Mouse (Mus musculus) MEL (cell line): Measurements from ENCODE around the gene Stc2. TPM values are rescaled to one million over a fixed set of nuclear protein-coding genes. Genes with fewer than 3 reads are reported as not detected.
A peak's percentile ranks its signal among the peaks of the same experiment; 100 is the strongest.

Experiments used
- DNase-seq: peaks from one replicate; pipeline ENCODE4 v3.0.0; 2011; ENCODE audit warnings: low read depth, low spot score
- H3K27ac ChIP-seq: 2 replicates; pipeline ENCODE4 v1.5.1; 2012; ENCODE audit warnings: low read depth, mild to moderate bottlenecking, control low read depth, low read length, moderate library complexity; ENCODE audit not compliant: control insufficient read depth
- H3K27me3 ChIP-seq, 2 experiments: fragments of 150-350 bp in 1 of 2; sonication (generic) in 1 of 2; 2 replicates each; pipeline ENCODE4 v1.6.1; 2012; ENCODE audit warnings: low read length in 2 of 2, mild to moderate bottlenecking in 2 of 2, improper control_type of control experiment in 1 of 2, moderate library complexity in 1 of 2; ENCODE audit not compliant: insufficient read depth in 2 of 2, control insufficient read depth in 1 of 2
- H3K36me3 ChIP-seq, 2 experiments: 2 replicates each; pipeline ENCODE4 v1.6.1; 2012 to 2014; ENCODE audit warnings: low read length in 2 of 2, improper control_type of control experiment in 1 of 2, inconsistent platforms in 1 of 2, mild to moderate bottlenecking in 1 of 2; ENCODE audit not compliant: insufficient read depth in 2 of 2, control insufficient read depth in 1 of 2
- H3K4me1 ChIP-seq, 2 experiments: fragments of 150-350 bp in 1 of 2; sonication (generic) in 1 of 2; 2 replicates each; pipeline ENCODE4 v1.6.1; 2012; ENCODE audit warnings: low read length in 2 of 2, improper control_type of control experiment in 1 of 2, mild to moderate bottlenecking in 1 of 2; ENCODE audit not compliant: insufficient read depth in 2 of 2, control insufficient read depth in 1 of 2
- H3K4me3 ChIP-seq, 2 experiments: fragments of 150-350 bp in 1 of 2; sonication (generic) in 1 of 2; 2 replicates each; pipeline ENCODE4 v1.5.1; 2012; ENCODE audit warnings: low read depth in 2 of 2, low read length in 2 of 2, mild to moderate bottlenecking in 2 of 2, moderate library complexity in 2 of 2, control low read depth in 1 of 2, improper control_type of control experiment in 1 of 2; ENCODE audit not compliant: control insufficient read depth in 1 of 2, insufficient read depth in 1 of 2
- H3K79me2 ChIP-seq: 2 replicates; pipeline ENCODE4 v1.6.1; 2012; ENCODE audit warnings: mild to moderate bottlenecking, low read length, moderate library complexity; ENCODE audit not compliant: control insufficient read depth, poor library complexity, insufficient read depth
- H3K9ac ChIP-seq: 2 replicates; pipeline ENCODE4 v1.6.1; 2012; ENCODE audit warnings: low read depth, mild to moderate bottlenecking, control low read depth, low read length, moderate library complexity; ENCODE audit not compliant: control insufficient read depth, poor library complexity, severe bottlenecking
- H3K9me3 ChIP-seq: fragments of 150-350 bp; sonication (generic); replicated peaks from 2 replicates; pipeline ENCODE4 v1.6.1; 2012; ENCODE audit warnings: mild to moderate bottlenecking, low read length, improper control_type of control experiment, moderate library complexity; ENCODE audit not compliant: insufficient read depth
- BHLHE40 ChIP-seq: IDR thresholded peaks from 2 replicates; pipeline ENCODE4 v1.6.1; 2012; ENCODE audit warnings: low read depth, mild to moderate bottlenecking, inconsistent platforms, low read length, improper control_type of control experiment, borderline replicate concordance
- CHD2 ChIP-seq: IDR thresholded peaks from 2 replicates; pipeline ENCODE4 v1.6.1; 2011; ENCODE audit warnings: low read length, improper control_type of control experiment
- E2F4 ChIP-seq: IDR thresholded peaks from 2 replicates; pipeline ENCODE4 v1.6.1; 2011; ENCODE audit warnings: low read depth, low read length, improper control_type of control experiment, borderline replicate concordance
- ETS1 ChIP-seq: IDR thresholded peaks from 2 replicates; pipeline ENCODE4 v1.6.1; 2012; ENCODE audit warnings: low read depth, mild to moderate bottlenecking, inconsistent platforms, low read length, improper control_type of control experiment, moderate library complexity
- GABPA ChIP-seq: IDR thresholded peaks from 2 replicates; pipeline ENCODE4 v1.6.1; 2012; ENCODE audit warnings: low read depth, mild to moderate bottlenecking, inconsistent platforms, low read length, improper control_type of control experiment, moderate library complexity
- JUND ChIP-seq: IDR thresholded peaks from 2 replicates; pipeline ENCODE4 v1.6.1; 2011; ENCODE audit warnings: low read depth, mild to moderate bottlenecking, improper control_type of control experiment, low read length
- KAT2A ChIP-seq: conservative IDR thresholded peaks from 2 replicates; pipeline ENCODE4 v1.6.1; 2012; ENCODE audit warnings: low read depth, low read length, improper control_type of control experiment, inconsistent platforms
- MAX ChIP-seq: IDR thresholded peaks from 2 replicates; pipeline ENCODE4 v1.6.1; 2011; ENCODE audit warnings: low read length, improper control_type of control experiment
- MAZ ChIP-seq: IDR thresholded peaks from 2 replicates; pipeline ENCODE4 v1.6.1; 2012; ENCODE audit warnings: low read depth, mild to moderate bottlenecking, inconsistent platforms, low read length, improper control_type of control experiment
- MEF2A ChIP-seq: IDR thresholded peaks from 2 replicates; pipeline ENCODE4 v1.6.1; 2014; ENCODE audit warnings: low read depth, mild to moderate bottlenecking, inconsistent platforms, low read length, improper control_type of control experiment; ENCODE audit not compliant: poor library complexity, insufficient replicate concordance, severe bottlenecking; ENCODE audit errors: extremely low read depth
- MXI1 ChIP-seq: IDR thresholded peaks from 2 replicates; pipeline ENCODE4 v1.6.1; 2011; ENCODE audit warnings: mild to moderate bottlenecking, low read depth, low read length, improper control_type of control experiment
- MYB ChIP-seq: IDR thresholded peaks from 2 replicates; pipeline ENCODE4 v1.6.1; 2011; ENCODE audit warnings: mild to moderate bottlenecking, low read depth, low read length, improper control_type of control experiment
- NRF1 ChIP-seq: IDR thresholded peaks from 2 replicates; pipeline ENCODE4 v1.6.1; 2014; ENCODE audit warnings: low read depth, mild to moderate bottlenecking, inconsistent platforms, low read length, improper control_type of control experiment, moderate library complexity; ENCODE audit not compliant: poor library complexity, insufficient read depth, severe bottlenecking
- POLR2A ChIP-seq, 2 experiments: IDR thresholded peaks; 2 replicates each; pipeline ENCODE4 v1.6.1; 2011 to 2012; ENCODE audit warnings: low read length in 2 of 2, mild to moderate bottlenecking in 2 of 2, control low read depth in 1 of 2, improper control_type of control experiment in 1 of 2, low read depth in 1 of 2, moderate library complexity in 1 of 2; ENCODE audit not compliant: control insufficient read depth in 1 of 2, insufficient read depth in 1 of 2, poor library complexity in 1 of 2
- POLR2AphosphoS2 ChIP-seq: IDR thresholded peaks from 2 replicates; pipeline ENCODE4 v1.6.1; 2011; ENCODE audit warnings: low read length, improper control_type of control experiment
- POLR2AphosphoS5 ChIP-seq: IDR thresholded peaks from 2 replicates; pipeline ENCODE4 v1.6.1; 2012; ENCODE audit warnings: low read depth, borderline replicate concordance, mild to moderate bottlenecking, inconsistent platforms, low read length, moderate library complexity, mixed read lengths
- RCOR1 ChIP-seq: IDR thresholded peaks from 2 replicates; pipeline ENCODE4 v1.6.1; 2012; ENCODE audit warnings: low read depth, mild to moderate bottlenecking, inconsistent platforms, low read length, improper control_type of control experiment
- SMC3 ChIP-seq: IDR thresholded peaks from 2 replicates; pipeline ENCODE4 v1.6.1; 2011; ENCODE audit warnings: low read depth, low read length, improper control_type of control experiment
- TAL1 ChIP-seq: IDR thresholded peaks from 2 replicates; pipeline ENCODE4 v1.6.1; 2012; ENCODE audit warnings: mild to moderate bottlenecking, inconsistent platforms, low read length, moderate library complexity, mixed read lengths
- TBP ChIP-seq: IDR thresholded peaks from 2 replicates; pipeline ENCODE4 v1.8.0; 2011; ENCODE audit warnings: low read depth, low read length, improper control_type of control experiment
- TCF12 ChIP-seq: IDR thresholded peaks from 2 replicates; pipeline ENCODE4 v1.6.1; 2014; ENCODE audit warnings: low read depth, mild to moderate bottlenecking, inconsistent platforms, low read length, improper control_type of control experiment, moderate library complexity
- USF1 ChIP-seq: IDR thresholded peaks from 2 replicates; pipeline ENCODE4 v1.6.1; 2014; ENCODE audit warnings: low read depth, mild to moderate bottlenecking, inconsistent platforms, low read length, improper control_type of control experiment, moderate library complexity
- USF2 ChIP-seq, 2 experiments: IDR thresholded peaks; 2 replicates each; pipeline ENCODE4 v1.6.1; 2011 to 2012; ENCODE audit warnings: improper control_type of control experiment in 2 of 2, low read length in 2 of 2, borderline replicate concordance in 1 of 2, inconsistent platforms in 1 of 2, low read depth in 1 of 2, mild to moderate bottlenecking in 1 of 2; ENCODE audit not compliant: insufficient read depth in 1 of 2
- ZC3H11A ChIP-seq: IDR thresholded peaks from 2 replicates; pipeline ENCODE4 v1.6.1; 2012; ENCODE audit warnings: low read depth, mild to moderate bottlenecking, inconsistent platforms, low read length, improper control_type of control experiment
- ZMIZ1 ChIP-seq: IDR thresholded peaks from 2 replicates; pipeline ENCODE4 v1.6.1; 2012; ENCODE audit warnings: low read depth, mild to moderate bottlenecking, inconsistent platforms, low read length, improper control_type of control experiment, moderate library complexity
- polyA plus RNA-seq, 2 experiments: library from polyadenylated mRNA; stranded (reverse) in 1 of 2; unstranded in 1 of 2; fragments of >175 nt in 1 of 2; fragments of >200 nt in 1 of 2; gene quantifications; 2 replicates each; pipeline versions ENCODE4 v1.2.1 to v1.2.4; 2012; ENCODE audit warnings: low replicate concordance in 2 of 2, low read depth in 1 of 2; ENCODE audit not compliant: insufficient read length in 2 of 2, insufficient read depth in 1 of 2, missing spikeins in 1 of 2
- total RNA-seq: library from RNA; depleted of rRNA; stranded (reverse); fragments of 300-350 nt; gene quantifications from 2 replicates; pipeline ENCODE4 v1.2.3, GENCODE M21; 2012

The Stc2 gene
- total and polyA plus RNA-seq, 3 experiments = 20.3 to 32.5 TPM; not detected in 1

- Histone ChIP-seq H3K9me3 (no peaks in the 10 kb centered on the region), H3K27ac (no peak overlapping the region), H3K9ac (no peak overlapping the region), H3K36me3 (no peaks in the 10 kb centered on the region), H3K79me2 (no peaks in the 10 kb centered on the region), H3K4me3 (no peak overlapping the region), H3K27me3 (no peaks in the 10 kb centered on the region), H3K4me1 (no peaks in the 10 kb centered on the region)
- DNase-seq = no peak
- no peak for TF ChIP-seq POLR2AphosphoS5
These were observed 42.5 kb upstream of the Stc2 start for GRCm38 (mm10) chr11:31412376-31412775.

- no peak for DNase-seq
- Histone ChIP-seq H3K9me3 (no peaks in the 10 kb centered on the region), H3K36me3 (peaks cover 0 to 2% of the 10 kb centered on the region in 2 experiments; a peak in 1 of 4 replicates), H3K4me3 (no peak overlapping the region), H3K27me3 (no peaks in the 10 kb centered on the region)
- TF ChIP-seq USF2 (IDR thresholded peaks at IDR 0.05; ENCODE audit: borderline replicate concordance in 1 of 2, insufficient read depth in 1 of 2, low read depth in 1 of 2, low read length in 2 of 2) (no peak), ZMIZ1 (no peak), MXI1 (no peak), TBP (no peak), RCOR1 (no peak)
- TF ChIP-seq, all 39 proteins: peak for 0
- no peaks in the 10 kb centered on the region for H3K79me2 ChIP-seq
- no peak overlapping the region for H3K27ac ChIP-seq
- H3K9ac ChIP-seq = no peak overlapping the region
- peaks cover 10% of the 10 kb centered on the region in 2 experiments for H3K4me1 ChIP-seq
These were observed 36.9 kb upstream of the Stc2 start for GRCm38 (mm10) chr11:31406736-31407135.

- Histone ChIP-seq H3K9ac (no peak overlapping the region), H3K9me3 (no peaks in the 10 kb centered on the region), H3K79me2 (no peaks in the 10 kb centered on the region), H3K4me3 (no peak overlapping the region), H3K36me3 (peaks cover 0 to 2% of the 10 kb centered on the region in 2 experiments; a peak in 1 of 4 replicates), H3K27me3 (no peaks in the 10 kb centered on the region), H3K27ac (no peak overlapping the region), H3K4me1 (peaks cover 10% of the 10 kb centered on the region in 2 experiments)
- DNase-seq = peak; percentile 28
- TF ChIP-seq JUND = no peak
- TF ChIP-seq POLR2AphosphoS2 = no peak
- TF ChIP-seq MYB = no peak
- TF ChIP-seq CHD2 = no peak
- peak; percentile 83 for TF ChIP-seq TCF12
- no peak for TF ChIP-seq ZMIZ1
- no peak for TF ChIP-seq MXI1
- TF ChIP-seq MAX = no peak
- no peak for TF ChIP-seq SMC3
- no peak for TF ChIP-seq POLR2A (IDR thresholded peaks at IDR 0.05; ENCODE audit: control insufficient read depth in 1 of 2, insufficient read depth in 1 of 2, low read depth in 1 of 2, low read length in 2 of 2, poor library complexity in 1 of 2)
- TF ChIP-seq E2F4 = no peak
- TF ChIP-seq MAZ = no peak
- no peak for TF ChIP-seq BHLHE40
- TF ChIP-seq POLR2AphosphoS5 = no peak
- TF ChIP-seq RCOR1 = peak; percentile 72
- TF ChIP-seq MEF2A = no peak
- TF ChIP-seq KAT2A = no peak
- TF ChIP-seq NRF1 = no peak
- TF ChIP-seq ETS1 = peak; percentile 56; the same call in 1 of the 2 replicates
- no peak for TF ChIP-seq USF1
- TF ChIP-seq ZC3H11A = no peak
- no peak; the same call in 1 of the 2 replicates for TF ChIP-seq TAL1
- TF ChIP-seq GABPA = no peak
- TF ChIP-seq USF2 (IDR thresholded peaks at IDR 0.05; ENCODE audit: borderline replicate concordance in 1 of 2, insufficient read depth in 1 of 2, low read depth in 1 of 2, low read length in 2 of 2) = no peak
These were observed 33.2 kb upstream of the Stc2 start for GRCm38 (mm10) chr11:31403080-31403479.
